Comparison of ENCODE assay signal across 12 mouse cellular contexts in the genomic region with DNA sequence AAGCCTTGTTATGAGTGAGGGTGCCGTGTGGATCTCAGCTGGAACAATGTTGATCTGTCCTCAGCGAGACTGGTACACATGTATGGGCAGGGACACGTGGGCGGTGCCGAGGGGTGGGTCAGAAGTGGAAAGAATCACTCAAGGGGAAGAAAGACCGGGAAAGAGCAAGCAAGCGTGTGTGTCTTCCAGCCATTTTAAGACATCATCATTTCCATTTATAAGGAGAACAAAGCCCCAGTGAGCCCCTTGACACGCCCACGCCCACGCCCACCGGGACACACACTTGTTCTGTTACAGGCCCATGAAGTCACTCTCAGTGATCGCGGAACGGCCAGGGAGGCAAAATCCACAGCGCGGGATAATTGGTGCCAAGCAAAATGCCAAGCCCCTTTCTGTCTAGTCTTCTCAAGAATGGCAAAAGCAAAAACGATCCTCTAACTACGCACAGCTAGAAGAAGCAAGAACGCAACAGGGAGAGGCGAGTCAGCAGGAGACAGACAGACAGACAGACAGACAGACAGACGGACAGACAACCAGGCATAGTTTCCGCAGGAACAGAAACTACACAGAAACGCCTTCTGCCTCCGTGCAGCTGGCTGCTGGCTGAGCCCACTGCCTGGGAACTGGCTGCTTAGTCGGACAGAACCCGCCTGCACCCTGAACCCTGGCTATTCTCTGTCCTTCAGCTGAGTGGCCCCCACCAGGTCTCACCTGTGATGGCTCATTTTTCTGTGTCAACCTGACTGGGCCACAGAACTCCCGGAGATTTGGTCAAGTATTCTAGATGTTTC.
DNase-seq lines count a peak whose midpoint lies in the region; ATAC-seq lines count a peak whose summit lies in the region.
"Had no signal": no experiment of that assay in that cellular context is flagged by ENCODE, and none has a peak within 500 bp of the region (broad histone marks: within the 10 kb centered on the region; RNA-seq: fewer than 3 reads in every experiment).

No protein-coding gene starts in this region.

- 71% methylated on average over 27 of the region's 27 CpGs for WGBS in embryonic facial prominence, embryonic 13.5 days
- WGBS in embryonic facial prominence, embryonic 10.5 days, result 79% methylated on average over 27 of the region's 27 CpGs
- 50% methylated on average over 27 of the region's 27 CpGs for WGBS in hindbrain, embryonic 15.5 days
- WGBS in heart, embryonic 11.5 days (ENCODE audit: insufficient replicate concordance), result 83% methylated on average over 27 of the region's 27 CpGs

- DNase-seq in embryonic facial prominence, embryonic 10.5 days (ENCODE audit: low spot score), result no peak
- peak; percentile 26 for DNase-seq in right cerebral cortex, postnatal 14 days
- no peak for DNase-seq in right cerebral cortex, postnatal 4 days
- no peak for DNase-seq in cerebellum, adult 18-20 months
- DNase-seq: embryo, embryonic 11 days; kidney, postnatal 14 days; thymus, postnatal 25 days had no signal

- H3K36me3 ChIP-seq in embryonic facial prominence, embryonic 13.5 days, result no peaks in the 10 kb centered on the region
- H3K36me3 ChIP-seq in embryonic facial prominence, embryonic 10.5 days (replicated peaks), result no peaks in the 10 kb centered on the region
- H3K36me3 ChIP-seq in hindbrain, embryonic 15.5 days, result no peaks in the 10 kb centered on the region
- no peaks in the 10 kb centered on the region for H3K36me3 ChIP-seq in heart, embryonic 11.5 days (ENCODE audit: control insufficient read depth, insufficient read depth, low read length)
- H3K36me3 ChIP-seq: heart, embryonic 12.5 days had no signal

- ATAC-seq in embryonic facial prominence, embryonic 13.5 days (ENCODE audit: insufficient number of reproducible peaks, insufficient read depth, low FRiP score, low TSS enrichment, low read depth), result no peak
- ATAC-seq in hindbrain, embryonic 15.5 days (ENCODE audit: low FRiP score, low read depth), result no peak
- no peak for ATAC-seq in CD4-positive, CD25-positive, alpha-beta regulatory T cell, adult 4 months
- ATAC-seq in heart, embryonic 11.5 days (replicated peaks; ENCODE audit: insufficient number of reproducible peaks, low FRiP score, low TSS enrichment), result no peak

- no peaks in the 10 kb centered on the region for H3K27me3 ChIP-seq in embryonic facial prominence, embryonic 13.5 days
- H3K27me3 ChIP-seq in embryonic facial prominence, embryonic 10.5 days (replicated peaks; ENCODE audit: low read depth, poor library complexity, severe bottlenecking), result 0 out of 2 replicates have a peak, but pooled peaks cover 7% of the 10 kb centered on the region
- H3K27me3 ChIP-seq in hindbrain, embryonic 15.5 days, result 0 out of 2 replicates have a peak, but pooled peaks cover 3% of the 10 kb centered on the region
- no peaks in the 10 kb centered on the region for H3K27me3 ChIP-seq in heart, embryonic 11.5 days (ENCODE audit: control insufficient read depth, insufficient read depth, low read length)
- H3K27me3 ChIP-seq: heart, embryonic 12.5 days had no signal

- H3K27ac ChIP-seq in embryonic facial prominence, embryonic 13.5 days, result peak overlapping the region; percentile 33; the same call in 1 of the 2 replicates
- H3K27ac ChIP-seq in embryonic facial prominence, embryonic 10.5 days (replicated peaks), result no peak overlapping the region; the same call in 1 of the 2 replicates
- H3K27ac ChIP-seq in hindbrain, embryonic 15.5 days (replicated peaks), result no peak overlapping the region
- no peak overlapping the region for H3K27ac ChIP-seq in heart, embryonic 11.5 days (ENCODE audit: low read depth, low read length)

- no peak overlapping the region for H3K4me2 ChIP-seq in embryonic facial prominence, embryonic 13.5 days
- peak overlapping the region; percentile 36 for H3K4me2 ChIP-seq in hindbrain, embryonic 15.5 days
- no peak overlapping the region for H3K4me2 ChIP-seq in heart, embryonic 11.5 days
- H3K4me2 ChIP-seq: heart, embryonic 12.5 days had no signal

- H3K4me1 ChIP-seq in embryonic facial prominence, embryonic 13.5 days, result peaks cover 41% of the 10 kb centered on the region
- peaks cover 39% of the 10 kb centered on the region for H3K4me1 ChIP-seq in embryonic facial prominence, embryonic 10.5 days
- H3K4me1 ChIP-seq in hindbrain, embryonic 15.5 days (replicated peaks), result peaks cover 19% of the 10 kb centered on the region
- no peaks in the 10 kb centered on the region for H3K4me1 ChIP-seq in heart, embryonic 11.5 days (ENCODE audit: control insufficient read depth, insufficient read depth, low read length)

- no peaks in the 10 kb centered on the region for H3K9me3 ChIP-seq in embryonic facial prominence, embryonic 13.5 days
- H3K9me3 ChIP-seq in embryonic facial prominence, embryonic 10.5 days, result no peaks in the 10 kb centered on the region
- H3K9me3 ChIP-seq in hindbrain, embryonic 15.5 days, result no peaks in the 10 kb centered on the region
- H3K9me3 ChIP-seq in heart, embryonic 11.5 days (replicated peaks; ENCODE audit: control insufficient read depth, low read length), result no peaks in the 10 kb centered on the region
- H3K9me3 ChIP-seq: heart, embryonic 12.5 days had no signal

- H3K4me3 ChIP-seq in embryonic facial prominence, embryonic 13.5 days, result no peak overlapping the region
- no peak overlapping the region for H3K4me3 ChIP-seq in embryonic facial prominence, embryonic 10.5 days
- H3K4me3 ChIP-seq in hindbrain, embryonic 15.5 days, result no peak overlapping the region
- H3K4me3 ChIP-seq in heart, embryonic 11.5 days (ENCODE audit: low read depth, low read length), result no peak overlapping the region
- H3K4me3 ChIP-seq: heart, embryonic 12.5 days had no signal

- H3K9ac ChIP-seq in embryonic facial prominence, embryonic 13.5 days, result no peak overlapping the region
- no peak overlapping the region for H3K9ac ChIP-seq in hindbrain, embryonic 15.5 days
- no peak overlapping the region for H3K9ac ChIP-seq in heart, embryonic 11.5 days (ENCODE audit: low read depth, low read length)
- H3K9ac ChIP-seq: heart, embryonic 12.5 days had no signal
